Mouse (Mus musculus): ENCODE measurements around the gene Klra2.

- TF ChIP-seq POLR2A (IDR thresholded peaks at IDR 0.05; ENCODE audit: borderline replicate concordance, insufficient read depth, low read length), result peak; percentile 44; the same call in 1 of the 2 replicates
- no peak for TF ChIP-seq CTCF (IDR thresholded peaks at IDR 0.05; ENCODE audit: borderline replicate concordance, insufficient read depth, low read depth, low read length)
Observed at GRCm38 (mm10) chr6:131292991-131293788, 46.0 kb upstream of the Klra2 start, which contains the start of gene Magohb.

Data from cerebellum, adult 2 months (tissue).